Mouse (Mus musculus) testis, adult 2 months (tissue): Measurements from ENCODE around the gene Ptprz1. TPM values are rescaled to one million over a fixed set of nuclear protein-coding genes. Genes with fewer than 3 reads are reported as not detected.

Experiments
- H3K27ac ChIP-seq: fragments of 200-500 bp; 2 replicates; pipeline ENCODE4 v1.5.1; 2012; ENCODE audit warnings: low read depth, low read length; ENCODE audit not compliant: control insufficient read depth, insufficient read depth
- H3K27me3 ChIP-seq: fragments of 200-500 bp; 2 replicates; pipeline ENCODE4 v1.6.1; 2012; ENCODE audit warnings: mild to moderate bottlenecking, low read length, moderate library complexity; ENCODE audit not compliant: control insufficient read depth, insufficient read depth
- H3K36me3 ChIP-seq: fragments of 200-500 bp; 2 replicates; pipeline ENCODE4 v1.6.1; 2012; ENCODE audit warnings: mild to moderate bottlenecking, low read length; ENCODE audit not compliant: control insufficient read depth, insufficient read depth
- H3K4me1 ChIP-seq: fragments of 200-500 bp; 2 replicates; pipeline ENCODE4 v1.6.1; 2012; ENCODE audit warnings: low read length; ENCODE audit not compliant: control insufficient read depth, insufficient read depth
- H3K4me3 ChIP-seq: fragments of 200-500 bp; 2 replicates; pipeline ENCODE4 v1.5.1; 2012; ENCODE audit warnings: low read depth, mild to moderate bottlenecking, low read length, moderate library complexity, mixed read lengths; ENCODE audit not compliant: control insufficient read depth
- CTCF ChIP-seq: fragments of 200-500 bp; IDR thresholded peaks from 2 replicates; pipeline ENCODE4 v1.5.1; 2012; ENCODE audit warnings: low read depth, mild to moderate bottlenecking, inconsistent platforms, low read length, moderate library complexity; ENCODE audit not compliant: control insufficient read depth, insufficient read depth, insufficient replicate concordance
- POLR2A ChIP-seq: fragments of 200-500 bp; IDR thresholded peaks from 2 replicates; pipeline ENCODE4 v1.6.1; 2012; ENCODE audit warnings: low read depth, mild to moderate bottlenecking, inconsistent platforms, low read length, moderate library complexity; ENCODE audit not compliant: control insufficient read depth
- polyA plus RNA-seq: library from polyadenylated mRNA; depleted of rRNA; stranded (reverse); fragments of >200 nt; gene quantifications from 2 replicates; pipeline ENCODE4 v1.2.3, GENCODE M21; 2012; rRNA removed

Gene Ptprz1
- polyA plus RNA-seq = 0.02 TPM in 1 of 2 replicates, not detected in the other

DNA sequence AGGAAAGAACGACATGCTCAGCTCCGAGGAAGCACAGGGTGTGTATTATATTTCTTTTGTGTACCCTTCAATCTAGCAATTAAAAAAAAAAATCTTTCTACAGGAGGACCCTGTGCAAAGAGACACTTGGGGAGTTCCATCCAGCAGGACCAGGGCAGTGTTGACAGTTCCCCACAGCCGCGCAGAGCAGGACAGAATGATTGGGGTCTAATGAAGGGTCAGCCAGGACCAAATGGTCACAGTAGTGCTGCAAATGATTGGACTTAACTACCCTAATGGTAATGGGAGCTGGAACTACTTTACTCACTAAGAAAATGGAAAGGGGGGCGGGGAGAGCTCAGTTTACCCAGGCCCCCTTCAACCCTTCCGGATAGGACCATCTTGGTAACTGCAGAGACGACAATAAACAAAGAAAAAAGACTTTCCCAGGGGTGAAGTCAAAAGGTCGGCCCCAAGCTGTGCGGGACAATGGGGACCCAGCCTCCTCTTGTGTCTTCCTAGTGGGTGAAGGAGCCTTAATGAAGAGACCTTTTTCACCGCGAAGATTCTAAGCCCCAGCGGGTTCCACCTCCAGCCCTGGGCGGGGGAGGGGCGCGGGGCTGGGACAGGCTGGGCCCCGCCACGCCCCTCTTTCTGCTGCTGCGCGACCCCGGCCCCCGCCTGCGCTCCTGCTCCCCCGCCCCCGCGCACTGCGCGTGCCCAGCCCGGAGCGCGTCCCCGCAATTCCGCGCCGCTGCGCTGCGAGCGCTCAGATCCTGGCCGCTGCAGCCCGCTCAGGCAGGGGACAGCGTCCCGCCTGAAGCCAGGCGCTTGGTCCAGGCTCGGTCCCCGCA is at the start of gene Ptprz1:
Gene Ptprz1 (plus strand): TSS at position 722 of the 833 bp plus-strand sequence.
- H3K27ac ChIP-seq = no peak within 1 kb of the TSS
- TF ChIP-seq CTCF (no peak), POLR2A (no peak)
- H3K4me3 ChIP-seq = peak within 1 kb of the TSS; percentile 52
- H3K4me1 ChIP-seq = peaks cover 12% of the 10 kb centered on the region
- H3K36me3 ChIP-seq = no peaks in the 10 kb centered on the region
- H3K27me3 ChIP-seq = no peaks in the 10 kb centered on the region

- peaks cover 4% of the 10 kb centered on the region for H3K4me1 ChIP-seq
- H3K4me3 ChIP-seq = no peak overlapping the region
- H3K36me3 ChIP-seq = no peaks in the 10 kb centered on the region
- no peak overlapping the region for H3K27ac ChIP-seq
- TF ChIP-seq POLR2A (no peak), CTCF (no peak)
- H3K27me3 ChIP-seq = no peaks in the 10 kb centered on the region
These were observed 41.7 kb upstream of the Ptprz1 start for GRCm38 (mm10) chr6:22833637-22834036.

DNA sequence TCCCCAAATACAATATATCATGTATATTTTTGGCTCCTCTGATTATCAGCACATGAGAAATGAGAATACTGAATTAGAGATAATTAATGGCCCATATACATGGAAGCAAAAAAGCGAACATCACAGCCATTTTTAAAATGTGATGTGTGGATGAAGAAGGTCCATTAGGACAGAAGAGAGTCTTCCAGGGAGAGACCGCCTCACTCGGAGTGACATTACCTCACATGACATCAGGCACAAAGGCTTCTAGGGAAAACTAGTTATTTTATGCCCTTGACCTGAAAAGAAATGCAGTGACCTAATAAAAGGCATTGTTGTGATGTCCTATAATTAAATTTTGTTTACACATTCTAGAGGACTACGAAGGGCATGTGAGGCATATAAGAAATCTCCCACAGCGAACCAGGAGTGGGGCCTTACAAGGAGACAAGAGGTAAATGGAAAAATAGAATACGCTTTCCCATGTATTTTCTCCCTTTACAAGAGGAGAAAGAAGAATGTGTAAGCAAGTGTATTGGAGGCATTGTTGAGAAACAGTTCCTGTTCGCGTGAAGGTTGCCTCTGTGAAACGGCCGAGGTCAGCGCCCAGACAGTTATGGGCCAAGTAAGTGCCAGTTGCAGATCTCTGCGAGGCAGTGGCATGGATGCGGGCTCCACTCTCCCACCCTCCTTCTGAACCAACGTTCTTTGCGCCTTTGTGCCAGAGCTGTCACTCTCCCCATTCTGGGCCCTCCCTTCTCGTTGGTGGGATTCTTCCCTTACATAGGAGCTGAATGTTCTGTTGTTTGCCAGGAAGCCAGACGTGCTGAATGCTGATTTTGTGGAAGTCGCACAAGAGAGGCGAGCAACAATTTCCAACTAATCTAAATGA is 41.0 kb upstream of the Ptprz1 start:
- H3K27ac ChIP-seq = no peak overlapping the region

DNA sequence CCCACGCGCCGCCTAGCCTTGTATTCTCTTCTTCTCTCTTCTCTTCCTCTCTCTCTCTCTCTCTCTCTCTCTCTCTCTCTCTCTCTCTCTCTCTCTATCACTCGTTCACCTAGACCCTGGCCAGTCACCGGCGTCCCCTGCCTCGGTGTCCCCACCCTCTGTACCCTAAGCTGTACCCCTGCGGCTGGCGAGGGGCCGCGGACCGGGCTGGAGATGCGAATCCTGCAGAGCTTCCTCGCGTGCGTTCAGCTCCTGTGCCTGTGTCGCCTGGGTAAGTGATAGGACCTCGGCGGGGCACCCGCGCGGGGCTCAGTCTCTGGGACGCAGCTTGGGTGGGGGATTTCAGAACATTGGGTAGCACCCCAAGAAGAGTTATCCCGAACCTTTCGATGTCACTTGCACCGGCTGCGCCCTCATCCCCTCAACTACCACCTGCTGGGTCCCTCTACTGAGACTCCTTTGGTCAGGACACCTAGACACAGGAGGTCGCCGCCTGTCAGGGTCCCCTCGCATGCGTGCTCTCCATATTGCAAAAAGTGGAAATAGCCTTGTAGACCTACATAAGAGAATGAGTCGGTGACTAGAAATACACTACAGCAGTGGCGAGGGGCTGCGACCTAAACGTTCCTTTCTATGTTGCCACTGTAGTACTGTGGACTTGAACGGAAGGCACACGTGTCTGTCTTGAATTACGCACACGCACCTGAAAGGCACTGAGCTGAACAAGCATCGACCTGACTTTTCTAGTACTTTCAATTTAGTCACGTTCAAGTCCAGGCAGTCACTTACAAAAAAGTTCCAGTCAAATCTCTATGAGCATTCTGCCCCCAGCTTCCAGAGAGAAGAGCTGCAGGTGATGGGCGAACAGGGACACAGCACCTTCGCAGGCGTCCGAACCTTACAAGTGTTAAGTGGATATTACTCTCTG is 576 bp downstream of the Ptprz1 start:
- H3K27ac ChIP-seq = no peak overlapping the region
- TF ChIP-seq POLR2A (no peak), CTCF (no peak)

More for the DNA sequence above, 41.0 kb upstream of the Ptprz1 start:
- Histone ChIP-seq H3K27me3 (no peaks in the 10 kb centered on the region), H3K4me1 (peaks cover 4% of the 10 kb centered on the region), H3K36me3 (no peaks in the 10 kb centered on the region), H3K4me3 (no peak overlapping the region)
- no peak for TF ChIP-seq POLR2A

GRCm38 (mm10) chr6:22887978-22888377 is 12.7 kb downstream of the Ptprz1 start:
- Histone ChIP-seq H3K36me3 (no peaks in the 10 kb centered on the region), H3K27ac (no peak overlapping the region), H3K4me3 (no peak overlapping the region), H3K27me3 (no peaks in the 10 kb centered on the region), H3K4me1 (no peaks in the 10 kb centered on the region)
- TF ChIP-seq CTCF (no peak), POLR2A (no peak)

More for the DNA sequence above, 576 bp downstream of the Ptprz1 start:
- Histone ChIP-seq H3K4me3 (peak overlapping the region; percentile 52), H3K27me3 (no peaks in the 10 kb centered on the region), H3K36me3 (no peaks in the 10 kb centered on the region), H3K4me1 (peaks cover 12% of the 10 kb centered on the region)

DNA sequence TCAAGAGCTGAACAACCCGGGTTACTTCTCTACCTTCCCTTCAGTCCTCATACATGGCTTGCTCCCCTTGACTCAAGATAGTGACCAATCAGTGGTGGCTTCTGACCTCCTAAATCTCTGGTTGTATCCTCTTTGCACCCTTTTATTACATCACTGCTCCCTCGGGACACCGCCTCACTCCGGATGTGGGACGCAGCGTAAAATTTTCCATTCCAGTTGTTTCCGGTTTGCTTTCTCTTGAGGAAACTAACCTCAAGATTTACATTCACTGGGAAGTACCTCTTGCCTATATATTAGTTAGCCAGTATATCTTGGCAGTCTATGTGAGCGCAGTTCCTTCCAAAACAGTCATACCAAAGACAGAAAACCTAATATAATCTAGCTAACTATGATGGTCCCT is 14.0 kb downstream of the Ptprz1 start:
- Histone ChIP-seq H3K36me3 (no peaks in the 10 kb centered on the region), H3K4me3 (no peak overlapping the region), H3K27ac (no peak overlapping the region), H3K27me3 (no peaks in the 10 kb centered on the region), H3K4me1 (no peaks in the 10 kb centered on the region)
- TF ChIP-seq CTCF = no peak
- no peak for TF ChIP-seq POLR2A
